Mouse (Mus musculus): ENCODE measurements around the gene Tnip1. TPM values are rescaled to one million over a fixed set of nuclear protein-coding genes. Genes with fewer than 3 reads are reported as not detected.

The Tnip1 gene
- total and polyA plus RNA-seq, 2 experiments, result 3.0 to 8.1 TPM

- Histone ChIP-seq H3K79me2 (ENCODE audit: control insufficient read depth, insufficient read depth, low read length) (no peaks in the 10 kb centered on the region), H3K27ac (replicated peaks; ENCODE audit: insufficient read depth, low read depth, low read length) (no peak overlapping the region), H3K4me3 (ENCODE audit: insufficient read depth, low read depth, low read length) (no peak overlapping the region), H3K9ac (ENCODE audit: low read depth, low read length) (no peak overlapping the region), H3K4me1 (ENCODE audit: control insufficient read depth, insufficient read depth, low read length) (peaks cover 9% of the 10 kb centered on the region), H3K36me3 (ENCODE audit: control insufficient read depth, insufficient read depth, low read length) (peaks cover 7% of the 10 kb centered on the region; the same call in 1 of the 2 replicates), H3K27me3 (ENCODE audit: control insufficient read depth, insufficient read depth, low read length) (no peaks in the 10 kb centered on the region)
- no peak for TF ChIP-seq CTCF (IDR thresholded peaks at IDR 0.05; ENCODE audit: low read depth, low read length)
- TF ChIP-seq POLR2A (IDR thresholded peaks at IDR 0.05; ENCODE audit: extremely low read depth, insufficient read depth, low read length), result no peak
- no peak for DNase-seq (ENCODE audit: extremely low read depth, low read depth, low spot score)
- WGBS, result 85% methylated on average over 2 of the region's 2 CpGs
Measured at GRCm38 (mm10) chr11:54975756-54976155, 13.0 kb upstream of the Tnip1 start.

GRCm38 (mm10) chr11:54975340-54975739 is 12.6 kb upstream of the Tnip1 start:
- no peak for DNase-seq (ENCODE audit: extremely low read depth, low read depth, low spot score)
- peaks cover 9% of the 10 kb centered on the region for H3K4me1 ChIP-seq (ENCODE audit: control insufficient read depth, insufficient read depth, low read length)
- 91% methylated on average over 5 of the region's 5 CpGs for WGBS
- H3K27ac ChIP-seq (replicated peaks; ENCODE audit: insufficient read depth, low read depth, low read length), result no peak overlapping the region
- TF ChIP-seq POLR2A (IDR thresholded peaks at IDR 0.05; ENCODE audit: extremely low read depth, insufficient read depth, low read length) (no peak), CTCF (IDR thresholded peaks at IDR 0.05; ENCODE audit: low read depth, low read length) (no peak)
- H3K4me3 ChIP-seq (ENCODE audit: insufficient read depth, low read depth, low read length), result no peak overlapping the region
- peaks cover 6% of the 10 kb centered on the region; the same call in 1 of the 2 replicates for H3K36me3 ChIP-seq (ENCODE audit: control insufficient read depth, insufficient read depth, low read length)
- no peaks in the 10 kb centered on the region for H3K79me2 ChIP-seq (ENCODE audit: control insufficient read depth, insufficient read depth, low read length)
- no peak overlapping the region for H3K9ac ChIP-seq (ENCODE audit: low read depth, low read length)
- H3K27me3 ChIP-seq (ENCODE audit: control insufficient read depth, insufficient read depth, low read length), result no peaks in the 10 kb centered on the region

GRCm38 (mm10) chr11:54974639-54975038 is 11.9 kb upstream of the Tnip1 start:
- 89% methylated on average over 4 of the region's 4 CpGs for WGBS
- Histone ChIP-seq H3K4me1 (ENCODE audit: control insufficient read depth, insufficient read depth, low read length) (peaks cover 9% of the 10 kb centered on the region), H3K4me3 (ENCODE audit: insufficient read depth, low read depth, low read length) (no peak overlapping the region), H3K36me3 (ENCODE audit: control insufficient read depth, insufficient read depth, low read length) (peaks cover 2% of the 10 kb centered on the region; the same call in 1 of the 2 replicates), H3K27me3 (ENCODE audit: control insufficient read depth, insufficient read depth, low read length) (no peaks in the 10 kb centered on the region), H3K27ac (replicated peaks; ENCODE audit: insufficient read depth, low read depth, low read length) (no peak overlapping the region), H3K9ac (ENCODE audit: low read depth, low read length) (no peak overlapping the region), H3K79me2 (ENCODE audit: control insufficient read depth, insufficient read depth, low read length) (no peaks in the 10 kb centered on the region)
- no peak for DNase-seq (ENCODE audit: extremely low read depth, low read depth, low spot score)
- no peak for TF ChIP-seq POLR2A (IDR thresholded peaks at IDR 0.05; ENCODE audit: extremely low read depth, insufficient read depth, low read length)
- TF ChIP-seq CTCF (IDR thresholded peaks at IDR 0.05; ENCODE audit: low read depth, low read length), result no peak

- Histone ChIP-seq H3K9ac (ENCODE audit: low read depth, low read length) (no peak overlapping the region), H3K27ac (replicated peaks; ENCODE audit: insufficient read depth, low read depth, low read length) (peak overlapping the region; percentile 52), H3K79me2 (ENCODE audit: control insufficient read depth, insufficient read depth, low read length) (no peaks in the 10 kb centered on the region), H3K36me3 (ENCODE audit: control insufficient read depth, insufficient read depth, low read length) (no peaks in the 10 kb centered on the region; the same call in 1 of the 2 replicates), H3K27me3 (ENCODE audit: control insufficient read depth, insufficient read depth, low read length) (no peaks in the 10 kb centered on the region), H3K4me3 (ENCODE audit: insufficient read depth, low read depth, low read length) (no peak overlapping the region), H3K4me1 (ENCODE audit: control insufficient read depth, insufficient read depth, low read length) (peaks cover 9% of the 10 kb centered on the region)
- no peak for TF ChIP-seq POLR2A (IDR thresholded peaks at IDR 0.05; ENCODE audit: extremely low read depth, insufficient read depth, low read length)
- 33% methylated on average over 8 of the region's 8 CpGs for WGBS
- DNase-seq (ENCODE audit: extremely low read depth, low read depth, low spot score), result peak; percentile 29
Measured at GRCm38 (mm10) chr11:54973481-54974212, 10.9 kb upstream of the Tnip1 start.

- Histone ChIP-seq H3K36me3 (ENCODE audit: control insufficient read depth, insufficient read depth, low read length) (no peaks in the 10 kb centered on the region), H3K27me3 (ENCODE audit: control insufficient read depth, insufficient read depth, low read length) (no peaks in the 10 kb centered on the region), H3K4me1 (ENCODE audit: control insufficient read depth, insufficient read depth, low read length) (peaks cover 9% of the 10 kb centered on the region), H3K27ac (replicated peaks; ENCODE audit: insufficient read depth, low read depth, low read length) (no peak overlapping the region), H3K4me3 (ENCODE audit: insufficient read depth, low read depth, low read length) (no peak overlapping the region), H3K9ac (ENCODE audit: low read depth, low read length) (no peak overlapping the region), H3K79me2 (ENCODE audit: control insufficient read depth, insufficient read depth, low read length) (no peaks in the 10 kb centered on the region)
- no peak for TF ChIP-seq CTCF (IDR thresholded peaks at IDR 0.05; ENCODE audit: low read depth, low read length)
- DNase-seq (ENCODE audit: extremely low read depth, low read depth, low spot score), result no peak
- 46% methylated on average over 6 of the region's 6 CpGs for WGBS
Measured at GRCm38 (mm10) chr11:54972789-54973188, 10.1 kb upstream of the Tnip1 start.

- no peak overlapping the region for H3K27ac ChIP-seq (replicated peaks; ENCODE audit: insufficient read depth, low read depth, low read length)
- H3K4me3 ChIP-seq (ENCODE audit: insufficient read depth, low read depth, low read length), result no peak overlapping the region
- peaks cover 9% of the 10 kb centered on the region for H3K4me1 ChIP-seq (ENCODE audit: control insufficient read depth, insufficient read depth, low read length)
- 42% methylated on average over 4 of the region's 4 CpGs for WGBS
- no peaks in the 10 kb centered on the region for H3K27me3 ChIP-seq (ENCODE audit: control insufficient read depth, insufficient read depth, low read length)
- no peak overlapping the region for H3K9ac ChIP-seq (ENCODE audit: low read depth, low read length)
- no peaks in the 10 kb centered on the region for H3K36me3 ChIP-seq (ENCODE audit: control insufficient read depth, insufficient read depth, low read length)
- TF ChIP-seq CTCF (IDR thresholded peaks at IDR 0.05; ENCODE audit: low read depth, low read length) (no peak), POLR2A (IDR thresholded peaks at IDR 0.05; ENCODE audit: extremely low read depth, insufficient read depth, low read length) (no peak)
- DNase-seq (ENCODE audit: extremely low read depth, low read depth, low spot score), result no peak
- no peaks in the 10 kb centered on the region for H3K79me2 ChIP-seq (ENCODE audit: control insufficient read depth, insufficient read depth, low read length)
Measured at GRCm38 (mm10) chr11:54972049-54972723, 9.5 kb upstream of the Tnip1 start.

Data from liver, adult 2 months (tissue).